Mouse (Mus musculus) right cerebral cortex, postnatal 25 days (tissue): Measurements from ENCODE around the gene Cidec.
A peak's percentile ranks its signal among the peaks of the same experiment; 100 is the strongest.

Experiments used
- DNase-seq: peaks from one replicate; pipeline ENCODE4 v3.0.0; 2022

Gene Cidec

DNA sequence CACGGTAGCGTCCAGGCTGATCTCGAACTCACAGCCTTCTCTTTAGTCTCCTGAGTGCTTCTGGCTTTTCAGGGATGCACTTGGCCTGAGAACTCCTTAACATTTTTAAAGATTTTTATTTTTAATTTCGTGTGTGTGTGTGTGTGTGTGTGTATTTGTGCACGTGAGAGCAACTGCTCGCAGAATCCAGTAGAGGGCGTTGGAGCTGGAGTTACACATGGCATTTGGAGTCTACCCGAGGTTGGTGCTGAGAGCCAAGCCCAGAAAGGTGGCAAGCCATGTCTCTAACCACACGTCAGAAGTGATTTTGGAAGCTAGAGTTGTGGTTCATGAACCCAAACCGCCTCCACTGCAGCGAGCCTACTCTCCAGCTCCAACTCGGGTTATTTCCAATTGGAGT lies 7.5 kb upstream of the Cidec start:
- DNase-seq, result no peak

DNA sequence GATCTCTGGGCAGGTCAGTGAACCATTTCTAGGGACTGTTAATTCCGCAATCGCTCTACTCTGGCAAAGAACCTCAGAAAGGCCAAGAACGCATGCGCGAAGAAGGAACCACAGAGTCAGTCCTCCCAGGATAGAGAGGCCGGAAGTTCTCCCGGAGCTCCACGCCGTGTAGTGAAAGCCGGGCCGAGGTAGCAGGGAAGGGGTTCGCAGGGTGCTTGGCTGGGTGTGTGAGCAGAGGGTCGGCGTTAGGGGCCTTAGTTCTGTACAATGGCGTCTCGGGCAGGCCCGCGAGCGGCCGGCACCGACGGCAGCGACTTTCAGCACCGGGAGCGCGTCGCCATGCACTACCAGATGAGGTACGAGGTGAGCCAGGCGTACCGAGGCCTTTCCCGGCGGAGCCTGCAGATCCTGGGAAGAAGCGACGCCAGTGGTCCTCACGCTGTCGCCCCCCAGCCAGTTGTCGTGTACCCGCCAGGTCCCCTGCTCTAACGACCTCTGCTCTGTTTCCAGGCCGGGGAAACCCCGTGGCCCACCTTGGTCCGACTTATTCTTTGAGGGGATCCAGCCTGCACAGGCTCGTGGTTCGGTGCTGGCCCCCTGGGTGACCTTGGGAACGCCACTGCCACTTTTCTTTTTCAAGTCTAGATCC lies 7.0 kb upstream of the Cidec start, which contains the start of gene Jagn1:
Gene Jagn1 (plus strand): TSS at position 128 of the 649 bp plus-strand sequence.
- peak; percentile 87 for DNase-seq

DNA sequence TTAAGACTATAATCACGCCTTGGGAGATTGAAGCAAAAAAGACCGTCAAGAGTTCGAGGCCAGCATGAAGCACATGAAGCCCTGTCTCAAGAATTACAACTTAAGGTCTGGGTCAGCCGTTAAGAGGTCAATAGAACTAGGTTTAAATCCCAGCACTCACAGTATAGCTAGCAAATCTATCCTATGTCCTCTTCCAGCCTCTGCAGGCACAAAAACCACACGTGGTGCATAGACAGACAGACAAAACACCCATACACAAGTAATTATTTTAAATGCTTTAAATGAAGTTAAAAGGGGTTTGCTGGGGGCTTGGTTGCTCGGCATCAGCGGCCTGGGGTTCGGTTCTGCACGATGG lies 6.5 kb upstream of the Cidec start:
- DNase-seq, result no peak

GRCm38 (mm10) chr6:113441147-113441680 lies 5.7 kb upstream of the Cidec start:
- peak; percentile 39 for DNase-seq

DNA sequence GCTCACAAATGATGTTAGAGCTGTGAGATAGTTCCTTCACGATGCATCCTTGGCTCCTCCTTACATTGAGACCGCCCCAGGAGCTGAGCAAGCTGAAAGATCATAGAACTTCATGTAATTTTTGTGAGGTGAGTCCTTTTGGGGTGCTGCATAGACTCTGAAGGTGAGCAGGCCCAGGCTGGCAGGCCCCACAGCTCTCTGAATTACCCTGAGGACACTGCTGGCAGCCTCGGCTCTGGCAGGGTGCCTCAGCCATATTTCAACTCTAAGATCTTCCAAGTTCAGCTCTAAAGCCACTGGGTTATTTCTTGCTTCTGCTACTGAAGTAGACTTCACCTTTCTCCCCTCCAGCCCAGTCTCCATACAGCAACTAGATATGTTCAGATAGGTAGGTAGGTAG lies 5.1 kb upstream of the Cidec start:
- no peak for DNase-seq

DNA sequence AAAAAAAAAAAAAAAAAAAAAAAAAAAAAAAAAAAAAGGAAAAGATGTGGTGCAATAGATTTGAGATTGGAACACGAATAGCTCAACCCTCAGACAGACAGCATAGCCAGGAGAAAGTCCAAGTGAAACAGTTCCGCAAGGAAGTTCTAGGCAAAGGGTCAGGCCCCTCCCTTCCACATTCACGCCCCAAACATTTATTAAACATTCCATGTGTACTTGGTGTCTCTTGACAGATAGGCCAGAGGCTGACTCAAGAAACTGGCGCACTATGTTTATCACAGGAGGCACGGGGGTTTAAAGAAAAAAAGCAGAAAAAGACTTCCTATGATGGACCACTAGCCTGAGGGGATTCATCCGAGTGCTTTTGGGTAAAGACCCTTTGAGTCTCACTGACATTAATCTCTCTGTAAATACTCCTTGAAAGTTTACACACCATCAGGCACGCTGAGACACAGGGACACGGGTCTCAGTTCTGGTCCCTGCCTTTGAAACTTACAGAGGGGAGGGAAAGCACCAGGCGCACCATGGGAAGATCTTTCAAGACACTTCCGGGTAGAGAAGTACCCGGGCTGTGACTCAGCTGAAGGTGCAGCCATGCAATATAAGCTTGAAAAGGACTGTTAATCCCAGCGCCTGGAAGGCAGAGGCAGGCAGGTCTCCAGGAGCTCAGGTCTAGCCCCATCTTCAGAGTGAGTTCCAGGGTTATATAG lies 3.3 kb upstream of the Cidec start:
- DNase-seq, result no peak

- DNase-seq, result no peak
Measured at GRCm38 (mm10) chr6:113437135-113437534, 1.6 kb upstream of the Cidec start.

DNA sequence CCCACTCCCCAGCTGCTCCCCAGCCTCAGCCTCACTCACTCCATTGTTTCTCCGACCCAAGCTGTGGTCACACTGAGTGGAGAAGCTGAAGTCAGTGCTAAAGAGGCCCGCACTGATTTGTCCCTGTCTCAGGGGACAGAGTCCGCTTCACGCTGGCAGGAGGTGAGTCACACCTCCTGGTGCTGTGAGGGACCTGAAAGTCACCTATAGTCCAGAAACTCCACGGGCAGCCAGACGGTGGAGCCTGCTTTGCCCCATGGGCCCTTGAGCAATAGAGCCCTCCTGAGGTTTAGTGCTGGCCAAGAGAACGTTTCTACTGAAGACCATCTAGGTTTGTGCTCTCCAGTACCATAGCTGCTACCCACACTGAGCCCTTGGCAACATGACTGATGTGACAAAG lies 869 bp downstream of the Cidec start:
- DNase-seq, result no peak

GRCm38 (mm10) chr6:113433661-113434060 lies 1.9 kb downstream of the Cidec start:
- no peak for DNase-seq

GRCm38 (mm10) chr6:113431801-113432200 lies 3.8 kb downstream of the Cidec start:
- no peak for DNase-seq

DNA sequence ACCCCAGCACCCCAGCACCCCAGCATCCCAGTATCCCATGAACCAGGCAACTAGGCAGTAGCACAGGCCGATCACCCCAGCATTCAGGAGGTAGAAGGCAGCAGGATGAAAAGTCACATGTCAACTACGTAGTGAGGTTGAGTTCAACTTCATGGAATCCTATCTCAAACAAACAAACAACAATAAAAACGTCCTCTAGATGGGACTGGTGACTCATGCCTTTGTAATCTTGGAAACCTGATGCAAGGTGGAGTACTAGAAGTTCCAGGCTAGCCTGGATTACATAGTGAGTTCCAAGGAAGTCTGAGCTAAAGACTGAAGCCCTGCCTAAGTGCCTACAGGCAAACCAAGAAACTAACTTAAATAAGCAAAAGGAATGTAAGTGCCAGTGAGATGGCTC lies 4.7 kb downstream of the Cidec start:
- DNase-seq, result no peak

- DNase-seq, result no peak
Measured at GRCm38 (mm10) chr6:113429965-113430364, 5.6 kb downstream of the Cidec start.

GRCm38 (mm10) chr6:113428006-113428405 lies 7.6 kb downstream of the Cidec start:
- no peak for DNase-seq

DNA sequence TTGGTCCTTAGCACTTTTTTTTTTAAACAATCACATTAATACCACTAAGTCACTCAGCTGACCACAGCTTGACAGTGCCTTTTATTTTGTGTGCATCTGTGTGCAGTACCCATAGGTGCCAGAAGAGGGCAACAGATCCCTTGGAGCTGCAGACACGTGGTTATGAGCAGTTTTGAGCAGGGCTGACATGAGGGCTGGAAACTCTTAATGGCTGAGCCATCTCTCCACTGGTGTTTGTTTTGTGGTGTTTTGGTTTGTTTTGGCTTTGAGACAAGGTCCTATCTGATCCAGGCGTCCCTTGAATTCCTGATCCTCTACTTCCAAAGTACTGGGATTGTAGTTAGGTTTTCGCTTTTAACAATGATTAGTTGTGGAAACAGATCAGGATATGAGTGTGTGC lies 8.2 kb downstream of the Cidec start:
- no peak for DNase-seq

- no peak for DNase-seq
Measured at GRCm38 (mm10) chr6:113426696-113427095, 8.9 kb downstream of the Cidec start.

- DNase-seq, result no peak
Measured at GRCm38 (mm10) chr6:113424187-113424586, 11.4 kb downstream of the Cidec start.

GRCm38 (mm10) chr6:113423000-113423399 lies 12.6 kb downstream of the Cidec start:
- DNase-seq, result no peak

DNA sequence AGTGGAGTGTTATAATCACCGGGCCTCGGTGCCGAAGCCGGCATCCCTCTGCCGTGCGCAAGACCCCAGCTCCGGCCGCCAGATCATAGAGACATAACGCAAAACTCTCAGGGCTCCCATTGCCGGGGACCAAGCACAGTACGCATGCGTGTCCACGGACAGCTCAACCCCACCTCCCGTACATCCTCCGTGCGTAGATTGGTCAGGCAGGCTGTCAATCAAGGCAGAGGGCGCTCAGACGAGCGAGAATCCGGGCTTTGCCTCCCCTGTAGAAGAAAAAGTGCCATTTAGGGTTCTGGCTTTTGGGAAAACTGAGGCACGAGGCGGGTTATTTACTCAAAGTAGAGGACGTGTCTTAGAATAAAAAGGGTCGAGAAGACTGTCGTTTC lies 16.4 kb downstream of the Cidec start, which contains the start of gene Rpusd3:
Gene Rpusd3 (minus strand): TSS at position 142 of the 389 bp plus-strand sequence.
- DNase-seq, result peak; percentile 98

DNA sequence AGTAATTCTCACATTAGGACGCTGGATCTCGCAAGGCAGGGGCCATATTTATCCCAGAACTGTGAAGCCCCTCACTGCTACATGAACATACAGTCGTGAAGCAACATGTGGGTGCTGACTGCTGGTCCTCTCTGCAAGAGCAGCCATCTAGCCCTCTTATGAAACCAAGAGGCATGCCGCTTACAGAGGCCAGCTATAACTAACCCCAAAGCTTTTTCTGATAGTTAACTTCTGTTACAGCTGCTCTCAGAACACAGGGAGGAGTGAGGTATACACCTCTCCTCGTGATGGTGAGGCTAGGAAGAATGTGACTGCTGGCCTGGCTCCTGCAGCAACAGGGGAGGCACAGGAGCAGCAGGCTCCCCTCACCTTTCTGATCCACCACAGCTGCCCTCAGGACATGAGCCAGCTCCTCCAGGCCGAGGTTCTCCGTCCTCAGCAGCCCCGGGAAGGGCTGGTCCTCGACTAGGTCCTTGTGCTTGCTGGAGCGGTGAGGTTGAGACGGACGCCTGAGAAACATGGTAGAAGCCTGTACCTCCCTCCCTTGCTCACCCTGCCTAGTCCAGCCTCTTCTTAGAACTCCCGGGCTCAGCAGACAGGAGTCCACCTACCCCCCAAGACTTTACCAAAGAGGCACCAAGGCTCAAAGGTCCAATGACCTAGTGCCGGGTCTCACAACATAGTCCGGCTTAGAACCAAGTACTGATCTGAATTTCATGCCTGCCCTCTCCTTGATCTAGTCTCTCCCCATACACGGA lies 16.9 kb downstream of the Cidec start:
- DNase-seq, result no peak

GRCm38 (mm10) chr6:113416416-113416815 lies 19.1 kb downstream of the Cidec start:
- no peak for DNase-seq

DNA sequence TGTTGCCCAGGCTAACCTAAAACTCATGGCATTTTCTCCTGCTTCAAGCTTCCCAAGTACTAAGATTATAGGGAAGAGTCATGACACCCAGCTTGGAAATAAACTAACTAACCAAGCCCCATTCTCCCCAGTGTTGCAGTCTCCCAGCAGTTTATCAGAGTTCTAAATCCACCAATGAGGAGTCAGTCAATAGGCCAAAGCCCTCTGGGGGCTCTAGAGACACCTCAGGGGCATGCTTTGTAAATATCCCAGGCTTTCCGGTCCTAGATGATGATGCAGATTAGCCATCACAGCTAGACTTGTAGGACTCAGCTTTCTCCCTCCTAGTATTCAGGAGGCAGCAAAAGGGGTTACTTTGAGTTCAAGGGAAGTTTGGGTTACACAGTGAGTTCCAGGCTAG lies 25.6 kb downstream of the Cidec start:
- no peak for DNase-seq

GRCm38 (mm10) chr6:113406683-113407082 lies 28.9 kb downstream of the Cidec start:
- no peak for DNase-seq

DNA sequence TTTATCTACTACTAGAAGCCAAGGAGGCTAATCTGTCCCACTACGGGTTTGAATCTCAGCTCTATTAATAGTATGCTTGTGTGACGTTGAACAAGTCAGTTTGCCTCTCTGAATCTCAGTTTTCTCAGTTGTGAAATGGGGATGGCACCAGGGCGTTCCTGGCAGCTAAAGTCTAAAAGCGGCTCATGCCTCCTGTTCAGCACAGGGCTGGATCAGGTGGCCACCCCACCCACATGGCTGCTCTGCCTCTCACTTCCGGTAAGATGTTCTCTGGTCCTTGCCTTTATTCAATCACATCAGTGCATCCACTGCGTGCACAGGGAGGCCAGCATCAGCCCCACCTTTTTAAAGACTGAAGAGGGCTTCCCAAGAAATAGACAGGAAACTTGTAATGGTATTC lies 30.1 kb downstream of the Cidec start:
- DNase-seq, result peak; percentile 58
